Mouse (Mus musculus) cerebellum, adult 2 months (tissue): ENCODE measurements at regions not wholly inside any gene's neighbourhood (a gene's known extent, or its start where the extent isn't known, plus 50 kb on each side); places are given as distances from the start of the nearest gene placed in this dataset.

Experiments
- CTCF ChIP-seq: fragments of 200-500 bp; IDR thresholded peaks from 2 replicates; pipeline ENCODE4 v1.5.1; 2011; ENCODE audit warnings: low read depth, mild to moderate bottlenecking, control low read depth, low read length, moderate library complexity, borderline replicate concordance; ENCODE audit not compliant: insufficient read depth
- POLR2A ChIP-seq: fragments of 200-500 bp; IDR thresholded peaks from 2 replicates; pipeline ENCODE4 v1.6.1; 2011; ENCODE audit warnings: low read length, control low read depth, borderline replicate concordance; ENCODE audit not compliant: insufficient read depth

DNA sequence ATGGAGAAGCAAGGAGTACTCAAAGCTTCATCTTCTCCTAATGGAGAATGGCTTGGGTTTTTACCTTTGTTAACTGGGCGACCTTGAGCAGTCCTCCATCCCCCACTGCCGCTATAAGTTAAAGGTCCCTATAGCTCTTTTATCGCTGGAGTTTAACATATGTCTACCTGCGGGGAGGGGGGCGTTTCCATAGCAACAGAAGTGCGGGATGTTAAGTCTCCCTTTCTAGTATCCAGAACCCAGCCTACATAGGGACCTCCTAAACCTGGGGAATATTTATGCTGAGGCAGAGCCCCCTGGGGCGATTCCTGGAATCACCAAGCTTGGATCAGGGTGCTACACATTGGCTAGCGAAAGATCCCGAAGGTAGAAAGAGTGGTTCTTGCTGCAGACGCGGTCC, 163.2 kb downstream of the Ttc8 start:
- TF ChIP-seq CTCF (no peak), POLR2A (no peak)
